Mouse (Mus musculus) left cerebral cortex, adult 2 months (tissue): Measurements from ENCODE around the gene Foxf2. TPM values are rescaled to one million over a fixed set of nuclear protein-coding genes. Genes with fewer than 3 reads are reported as not detected.

Experiments
- DNase-seq, 2 experiments: peaks; one replicate each; pipeline ENCODE4 v3.0.0; 2021 to 2022; ENCODE audit warnings: low spot score in 2 of 2, mixed read lengths in 1 of 2; ENCODE audit errors: extremely low spot score in 1 of 2
- H3K27ac ChIP-seq: fragments of 200-600 bp; 2 replicates; pipeline ENCODE4 v1.8.1; 2022
- H3K4me3 ChIP-seq: fragments of 200-600 bp; 2 replicates; pipeline ENCODE4 v1.8.1; 2022
- CTCF ChIP-seq: fragments of 200-600 bp; IDR thresholded peaks from 2 replicates; pipeline ENCODE4 v1.8.1; 2022; ENCODE audit warnings: antibody characterized with exemption, mild to moderate bottlenecking, moderate library complexity
- intact Hi-C: fragments of 180-260 bp; cut with DNase I; formaldehyde crosslinking; loops from one replicate; pipeline ENCODE4 v1.15.1; 2025
- total RNA-seq, 2 experiments: library from RNA; stranded (reverse); gene quantifications; 2 replicates each; pipeline ENCODE4 v1.2.3; 2021

Gene Foxf2
- total RNA-seq, 2 experiments from 2014 or later, result 4.6 to 4.9 TPM

- intact Hi-C loops, result loop anchor here (1.0 to 5.0 kb wide), 6 partner anchors 60 to 731 kb away; partner anchors contain the start of gene A530084C06Rik
- peak overlapping the region; percentile 55 for H3K27ac ChIP-seq
- DNase-seq, result peak; percentile 68 to 78
- peak overlapping the region; percentile 36 for H3K4me3 ChIP-seq
- peak; percentile 94 for TF ChIP-seq CTCF
Observed at GRCm38 (mm10) chr13:31618416-31618815, 7.2 kb upstream of the Foxf2 start.

- Histone ChIP-seq H3K27ac (peak overlapping the region; percentile 55), H3K4me3 (peak overlapping the region; percentile 19)
- intact Hi-C loops, result loop anchor here (1.0 to 5.0 kb wide), 6 partner anchors 60 to 732 kb away; partner anchors contain the start of gene A530084C06Rik
- DNase-seq, result no peak
- TF ChIP-seq CTCF, result no peak
Observed at GRCm38 (mm10) chr13:31618919-31619655, 6.5 kb upstream of the Foxf2 start.

- no peak for TF ChIP-seq CTCF
- peak overlapping the region; percentile 55 for H3K27ac ChIP-seq
- intact Hi-C loops, result loop anchor here (2.0 to 5.0 kb wide), 4 partner anchors 61 to 733 kb away; partner anchors contain the start of gene A530084C06Rik
Observed at GRCm38 (mm10) chr13:31619826-31620498, 5.7 kb upstream of the Foxf2 start.

DNA sequence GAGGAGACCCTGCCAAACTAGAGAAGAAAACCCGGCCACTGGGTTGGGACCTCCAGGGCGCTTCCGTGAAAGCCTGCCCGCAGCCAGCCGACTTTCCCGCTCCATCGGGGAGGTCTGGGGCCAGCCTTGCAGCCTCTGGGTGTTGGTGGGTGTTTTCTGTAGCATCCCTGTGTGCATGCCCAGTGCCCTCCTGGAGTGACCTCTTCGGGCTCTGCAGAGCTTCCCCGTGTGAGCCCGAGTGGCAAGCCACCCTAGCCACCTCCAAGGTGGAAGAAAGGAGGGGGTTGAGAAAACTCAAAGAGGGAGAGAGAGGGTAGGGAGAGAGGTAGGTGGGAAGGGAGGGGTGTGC, 5.1 kb upstream of the Foxf2 start:
- H3K4me3 ChIP-seq, result no peak overlapping the region
- intact Hi-C loops, result no loop called here
- H3K27ac ChIP-seq, result peak overlapping the region; percentile 44; the same call in 1 of the 2 replicates
- DNase-seq, result no peak
- no peak for TF ChIP-seq CTCF

More at GRCm38 (mm10) chr13:31619826-31620498, 5.7 kb upstream of the Foxf2 start:
- no peak overlapping the region for H3K4me3 ChIP-seq
- DNase-seq, result no peak

DNA sequence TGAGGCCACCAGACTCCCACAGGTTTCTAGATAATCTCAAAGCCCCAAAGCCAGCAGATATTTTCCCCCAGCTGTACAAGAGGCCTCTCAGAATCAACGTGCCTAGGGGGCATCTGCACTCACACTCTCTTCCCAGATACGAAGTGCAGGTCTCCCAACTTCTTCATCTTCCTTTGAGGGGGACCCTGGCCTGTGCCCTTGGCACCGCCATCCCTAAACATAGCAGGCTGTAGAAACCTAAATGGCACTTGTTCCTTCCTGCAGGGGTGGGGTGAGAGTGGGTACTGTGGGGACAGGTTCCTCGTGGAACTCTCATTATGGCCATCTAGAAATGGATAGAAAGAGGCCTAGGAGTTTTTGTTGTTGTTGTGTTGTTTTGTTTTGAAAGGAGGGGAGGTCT, 4.7 kb upstream of the Foxf2 start:
- no peak for TF ChIP-seq CTCF
- no peak overlapping the region for H3K4me3 ChIP-seq
- no peak for DNase-seq
- peak overlapping the region; percentile 44; the same call in 1 of the 2 replicates for H3K27ac ChIP-seq
- intact Hi-C loops, result no loop called here

GRCm38 (mm10) chr13:31621741-31622140, 3.9 kb upstream of the Foxf2 start:
- intact Hi-C loops, result no loop called here
- H3K27ac ChIP-seq, result no peak overlapping the region
- no peak for TF ChIP-seq CTCF
- DNase-seq, result no peak
- H3K4me3 ChIP-seq, result no peak overlapping the region

DNA sequence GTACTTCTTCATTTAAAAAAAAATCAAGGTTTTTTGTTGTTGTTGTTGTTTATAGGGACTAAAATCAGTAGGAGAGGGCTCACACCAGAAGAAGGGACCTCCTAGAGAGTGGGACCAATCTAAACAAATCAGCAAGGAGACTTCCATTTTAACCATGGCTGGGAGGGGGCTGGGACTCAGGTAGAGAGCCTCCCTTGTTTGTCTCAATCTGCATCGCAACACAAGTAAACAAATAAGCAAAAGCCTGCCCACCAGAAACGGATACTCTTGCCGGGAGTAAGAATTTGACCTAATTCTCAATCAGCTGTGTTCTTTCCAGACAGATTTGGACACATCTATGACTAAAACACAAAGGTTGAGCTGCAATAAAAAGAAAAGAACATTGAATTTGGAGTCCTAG, 3.2 kb upstream of the Foxf2 start:
- TF ChIP-seq CTCF, result no peak
- no peak for DNase-seq
- intact Hi-C loops, result no loop called here
- Histone ChIP-seq H3K4me3 (no peak overlapping the region), H3K27ac (no peak overlapping the region)

DNA sequence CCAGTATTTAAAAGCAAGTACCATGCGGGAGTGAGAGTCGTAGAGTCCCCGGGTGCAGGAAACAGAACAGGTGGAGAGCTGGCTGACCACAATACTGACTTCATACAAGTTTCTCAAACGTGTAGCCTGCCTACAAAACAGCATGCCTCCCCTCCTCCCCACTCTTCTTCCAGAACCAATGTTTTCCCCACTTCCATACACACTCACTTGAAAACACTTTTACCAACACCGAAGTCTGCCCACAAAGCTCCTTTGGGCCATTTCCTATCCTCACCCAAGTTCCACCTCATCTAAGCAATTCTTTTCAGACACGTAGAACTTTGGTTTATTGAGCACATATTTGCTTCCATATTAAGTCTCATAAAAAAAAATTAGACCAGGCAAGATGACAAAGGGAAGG, 2.3 kb upstream of the Foxf2 start:
- Histone ChIP-seq H3K27ac (no peak overlapping the region), H3K4me3 (no peak overlapping the region)
- no peak for DNase-seq
- intact Hi-C loops, result no loop called here
- TF ChIP-seq CTCF, result no peak

- H3K4me3 ChIP-seq, result no peak overlapping the region; the same call in 1 of the 2 replicates
- DNase-seq, result no peak
- no peak overlapping the region for H3K27ac ChIP-seq
- TF ChIP-seq CTCF, result no peak
- intact Hi-C loops, result no loop called here
Observed at GRCm38 (mm10) chr13:31623906-31624860, 1.4 kb upstream of the Foxf2 start.

- H3K4me3 ChIP-seq, result peak overlapping the region; percentile 43
- peak overlapping the region; percentile 22 for H3K27ac ChIP-seq
- no peak for DNase-seq
- intact Hi-C loops, result loop anchor here (5.0 kb wide), 1 partner anchor 177 kb away; no protein-coding TSS in a partner anchor
- TF ChIP-seq CTCF, result no peak
Observed at GRCm38 (mm10) chr13:31624966-31625332, 667 bp upstream of the Foxf2 start.

DNA sequence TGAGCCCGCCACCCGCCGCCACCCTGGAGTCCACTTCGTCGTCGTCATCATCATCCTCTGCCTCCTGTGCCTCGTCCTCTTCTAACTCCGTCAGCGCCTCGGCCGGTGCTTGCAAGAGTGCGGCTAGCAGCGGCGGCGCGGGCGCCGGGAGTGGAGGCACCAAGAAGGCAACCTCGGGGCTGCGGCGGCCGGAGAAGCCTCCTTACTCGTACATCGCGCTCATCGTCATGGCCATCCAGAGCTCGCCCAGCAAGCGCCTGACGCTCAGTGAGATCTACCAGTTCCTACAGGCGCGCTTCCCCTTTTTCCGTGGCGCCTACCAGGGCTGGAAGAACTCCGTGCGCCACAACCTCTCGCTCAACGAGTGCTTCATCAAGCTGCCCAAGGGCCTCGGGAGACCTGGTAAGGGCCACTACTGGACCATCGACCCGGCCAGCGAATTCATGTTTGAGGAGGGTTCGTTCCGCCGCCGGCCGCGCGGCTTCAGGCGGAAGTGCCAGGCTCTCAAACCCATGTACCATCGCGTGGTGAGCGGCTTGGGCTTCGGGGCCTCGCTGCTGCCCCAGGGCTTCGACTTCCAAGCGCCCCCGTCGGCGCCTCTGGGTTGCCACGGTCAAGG, 676 bp downstream of the Foxf2 start:
- intact Hi-C loops, result loop anchor here (5.0 kb wide), 1 partner anchor 176 kb away; no protein-coding TSS in a partner anchor
- peak overlapping the region; percentile 43 for H3K4me3 ChIP-seq
- no peak for DNase-seq
- no peak for TF ChIP-seq CTCF
- peak overlapping the region; percentile 50; the same call in 1 of the 2 replicates for H3K27ac ChIP-seq
